Mouse (Mus musculus): ENCODE data around the gene Fbxl19.
A peak's percentile ranks its signal among the peaks of the same experiment; 100 is the strongest.

Fbxl19 gene

GRCm38 (mm10) chr7:127744366-127745045 lies at the start of gene Fbxl19:
Gene Fbxl19, plus strand, starts transcription at chr7:127744543.
- DNase-seq, result peak; percentile 88

DNA sequence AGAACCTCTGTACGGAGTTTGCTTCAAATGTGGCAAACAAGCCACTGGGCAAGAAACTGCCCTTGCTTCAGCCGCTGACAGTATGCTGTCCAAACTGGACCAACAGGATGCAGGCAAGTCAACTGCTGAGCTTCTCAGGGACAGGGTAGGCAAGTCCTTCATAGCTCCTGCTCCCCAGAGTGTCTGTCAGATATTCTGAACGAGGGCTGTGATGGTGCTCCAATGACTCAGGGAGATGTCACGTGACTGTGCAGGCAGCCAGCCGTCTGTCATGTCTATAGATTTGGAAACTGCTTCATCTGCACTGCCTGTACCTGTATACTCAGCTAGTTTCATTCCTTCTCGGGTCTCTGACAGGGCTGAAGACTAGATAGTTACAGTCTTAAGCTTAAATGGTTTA lies 45.4 kb upstream of the Fbxl19 start:
- no peak for DNase-seq

GRCm38 (mm10) chr7:127700712-127701331 lies 43.5 kb upstream of the Fbxl19 start:
- no peak for DNase-seq

DNA sequence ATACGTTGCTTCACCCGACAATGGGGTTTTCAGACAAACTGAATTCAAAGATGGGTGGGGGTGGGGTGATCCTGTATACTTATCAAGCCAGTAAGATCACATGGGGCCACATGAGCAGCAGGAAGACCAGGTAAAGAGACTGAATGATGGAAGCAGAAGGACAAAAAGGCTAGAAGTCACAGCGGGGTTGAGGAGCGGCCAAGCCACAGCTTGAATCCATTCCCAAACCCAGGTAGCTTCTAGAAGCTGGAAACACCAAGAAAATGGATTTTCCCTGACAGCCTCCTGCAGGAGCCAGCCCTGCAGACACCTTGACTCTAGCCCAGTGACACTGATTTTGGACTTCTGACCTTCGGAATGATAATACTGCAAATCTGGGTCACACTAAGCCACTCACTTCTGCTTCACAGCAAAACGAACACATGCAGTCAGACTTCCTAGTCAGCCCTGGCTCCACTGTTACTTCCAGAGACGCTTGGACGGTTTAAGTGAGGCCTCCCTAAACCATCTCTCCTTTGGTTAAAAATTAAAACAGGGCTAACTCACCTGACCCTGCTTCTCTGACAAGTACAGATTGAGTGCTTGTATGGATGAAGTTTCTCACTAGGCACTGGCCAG lies 40.7 kb upstream of the Fbxl19 start:
- no peak for DNase-seq

DNA sequence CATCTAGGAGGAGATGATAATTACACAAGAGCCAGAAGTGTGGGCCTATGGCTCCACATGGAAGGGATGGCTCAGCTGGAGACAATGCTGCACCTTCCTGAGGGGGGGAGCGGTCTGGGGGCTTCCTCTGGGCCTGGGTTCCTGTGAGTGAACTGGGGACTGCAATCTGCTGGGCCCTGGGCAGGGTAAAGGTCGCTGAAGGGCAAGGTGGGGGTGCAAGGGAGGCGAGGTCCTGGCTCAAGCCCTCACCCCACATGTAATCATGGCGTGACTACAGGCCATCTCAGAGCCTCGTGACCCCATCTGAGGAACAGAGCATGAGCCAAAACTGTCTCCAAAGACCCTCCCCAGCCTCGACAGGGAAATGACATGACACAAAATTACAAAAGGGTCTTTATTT lies 39.7 kb upstream of the Fbxl19 start:
- no peak for DNase-seq

DNA sequence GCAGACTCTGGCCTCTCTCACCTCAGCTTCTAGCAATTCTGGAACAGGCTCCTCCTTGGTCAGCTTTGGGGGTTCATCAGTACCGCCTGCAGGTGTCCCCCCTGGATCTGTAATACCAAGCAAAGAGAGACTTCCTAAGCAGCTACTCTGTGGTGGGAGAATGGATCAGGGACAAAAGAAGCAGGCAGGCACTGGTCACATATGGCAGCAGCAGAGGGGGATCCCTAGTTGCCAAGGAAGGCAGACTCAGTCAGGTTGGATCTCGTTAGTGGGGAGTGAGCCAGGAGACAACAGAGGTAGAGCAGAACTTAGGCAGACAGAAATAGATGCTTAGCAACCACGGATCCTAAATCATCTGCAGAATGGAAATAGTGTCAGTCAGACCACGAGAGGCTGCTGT lies 38.6 kb upstream of the Fbxl19 start:
- DNase-seq, result no peak

- DNase-seq, result no peak
Measured at GRCm38 (mm10) chr7:127707045-127707956, 37.0 kb upstream of the Fbxl19 start.

GRCm38 (mm10) chr7:127707957-127708206 lies 36.5 kb upstream of the Fbxl19 start:
- DNase-seq, result no peak

- DNase-seq, result peak; percentile 93
Measured at GRCm38 (mm10) chr7:127708207-127709078, 35.9 kb upstream of the Fbxl19 start, which contains the start of gene Bcl7c. Gene Bcl7c, minus strand, starts transcription at chr7:127708933.

DNA sequence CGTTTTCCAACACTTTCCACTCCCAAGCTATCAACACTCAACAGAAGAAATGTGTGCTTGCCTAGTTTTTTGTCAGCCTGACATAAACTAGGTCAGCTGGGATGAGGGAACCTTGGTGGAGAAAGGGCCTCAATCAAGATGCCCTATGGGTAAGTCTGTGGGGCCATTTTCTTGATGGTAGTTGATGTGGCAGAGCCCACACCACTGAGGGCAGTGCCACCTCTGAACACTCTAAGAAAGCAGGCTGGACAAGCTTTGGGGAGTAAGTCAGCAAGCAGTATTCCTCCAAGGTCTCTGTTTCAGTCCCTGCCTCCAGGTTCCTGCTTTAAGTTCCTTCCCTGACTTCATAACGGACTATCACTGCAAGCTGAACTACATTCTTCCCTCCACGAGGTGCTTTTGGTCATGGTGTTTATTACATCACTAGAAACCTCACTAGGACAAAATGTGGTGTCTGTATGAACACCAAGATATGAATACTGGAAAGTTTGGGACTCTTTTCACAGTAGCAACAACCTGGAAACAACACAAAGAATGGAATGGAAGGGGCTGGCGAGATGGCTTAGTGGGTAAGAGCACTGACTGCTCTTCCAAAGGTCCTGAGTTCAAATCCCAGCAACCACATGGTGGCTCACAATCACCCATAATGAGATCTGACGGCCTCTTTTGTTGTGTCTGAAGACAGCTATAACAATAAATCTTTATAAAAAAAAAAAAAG lies 34.9 kb upstream of the Fbxl19 start:
- DNase-seq, result no peak

GRCm38 (mm10) chr7:127711031-127711430 lies 33.3 kb upstream of the Fbxl19 start:
- no peak for DNase-seq

DNA sequence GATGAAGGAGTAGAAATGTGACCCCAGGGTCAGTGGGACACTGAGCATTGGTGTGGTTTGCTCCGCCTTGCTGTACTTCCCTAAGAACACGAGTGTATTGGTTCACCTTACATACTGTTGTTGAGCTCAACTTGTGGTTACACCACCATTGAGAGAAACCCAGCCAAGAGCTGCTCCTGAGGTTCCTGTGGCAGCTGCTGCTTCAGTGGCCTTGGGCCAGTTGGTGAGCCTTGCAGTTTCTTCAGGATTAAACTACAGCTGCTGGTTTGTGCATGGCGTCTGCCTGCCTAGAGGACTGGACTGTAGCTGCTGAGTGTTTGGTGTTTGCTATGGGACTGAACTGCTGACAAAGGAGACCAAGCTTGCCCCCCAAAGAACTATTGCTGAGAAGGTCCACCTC lies 32.9 kb upstream of the Fbxl19 start:
- DNase-seq, result peak; percentile 10

GRCm38 (mm10) chr7:127712461-127713385 lies 31.6 kb upstream of the Fbxl19 start, which contains the start of gene Ctf1:
Gene Ctf1, plus strand, starts transcription at chr7:127712736.
- DNase-seq, result peak; percentile 91

DNA sequence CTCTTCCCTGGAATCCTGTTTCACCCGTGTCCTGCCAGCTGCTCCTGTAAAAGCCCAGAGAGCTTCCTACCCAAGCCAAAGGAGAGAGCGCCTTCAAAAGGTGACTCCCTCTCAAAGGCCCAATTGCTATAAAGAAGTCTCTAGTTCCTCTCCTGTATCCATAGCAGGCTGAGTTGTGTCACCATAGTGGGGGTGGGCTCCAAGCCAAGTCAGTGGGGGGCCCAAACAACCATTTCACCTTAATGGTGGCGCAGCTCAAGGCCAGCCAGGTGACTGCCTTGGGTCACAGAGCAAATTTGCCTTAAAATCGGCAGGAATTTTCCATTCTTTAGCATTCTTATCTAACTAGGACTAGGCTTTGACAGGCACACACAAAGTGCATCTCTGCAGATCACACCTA lies 29.5 kb upstream of the Fbxl19 start:
- no peak for DNase-seq

DNA sequence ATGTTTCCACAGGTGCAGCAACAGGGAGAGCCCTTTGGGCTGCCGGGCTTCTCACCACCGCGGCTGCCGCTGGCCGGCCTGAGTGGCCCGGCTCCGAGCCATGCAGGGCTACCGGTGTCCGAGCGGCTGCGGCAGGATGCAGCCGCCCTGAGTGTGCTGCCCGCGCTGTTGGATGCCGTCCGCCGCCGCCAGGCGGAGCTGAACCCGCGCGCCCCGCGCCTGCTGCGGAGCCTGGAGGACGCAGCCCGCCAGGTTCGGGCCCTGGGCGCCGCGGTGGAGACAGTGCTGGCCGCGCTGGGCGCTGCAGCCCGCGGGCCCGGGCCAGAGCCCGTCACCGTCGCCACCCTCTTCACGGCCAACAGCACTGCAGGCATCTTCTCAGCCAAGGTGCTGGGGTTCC lies 27.4 kb upstream of the Fbxl19 start:
- peak; percentile 66 for DNase-seq

DNA sequence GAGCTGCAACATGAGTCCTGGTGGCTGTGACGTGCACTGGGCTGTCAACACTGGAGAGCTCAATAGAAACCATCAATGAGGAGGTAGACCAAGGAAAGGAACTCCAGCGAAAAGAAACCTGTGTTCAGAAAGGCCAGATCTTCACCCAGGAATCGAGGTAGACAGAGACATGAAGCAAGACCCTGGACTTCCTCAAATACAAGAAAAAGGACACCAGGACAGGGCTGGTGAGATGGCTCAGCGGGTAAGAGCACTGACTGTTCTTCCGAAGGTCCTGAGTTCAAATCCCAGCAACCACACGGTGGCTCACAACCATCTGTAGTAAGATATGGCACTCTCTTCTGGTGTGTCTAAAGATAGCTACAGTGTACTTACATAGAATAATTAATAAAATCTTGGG lies 26.0 kb upstream of the Fbxl19 start:
- DNase-seq, result no peak

DNA sequence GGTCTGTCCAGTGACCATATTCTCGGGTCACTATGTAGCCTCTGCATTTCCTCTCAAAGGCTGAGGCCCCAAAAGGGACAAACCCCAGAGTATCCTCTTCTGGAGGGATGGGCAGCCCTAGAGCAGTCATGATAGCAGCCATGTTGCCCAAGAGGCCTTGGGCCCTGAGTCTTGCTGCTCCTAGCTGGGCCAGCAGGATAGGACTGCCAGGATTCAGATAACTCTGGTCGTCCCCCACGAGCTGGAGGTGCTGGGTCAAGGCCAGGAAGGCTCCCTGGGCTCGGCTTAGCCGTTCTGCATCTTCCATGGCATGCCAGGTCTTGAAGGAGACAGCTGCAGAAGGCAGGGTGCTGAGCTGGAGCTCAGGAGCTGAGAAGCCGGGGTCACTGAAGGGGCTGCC lies 25.1 kb upstream of the Fbxl19 start:
- DNase-seq, result no peak

GRCm38 (mm10) chr7:127725490-127725889 lies 18.9 kb upstream of the Fbxl19 start:
- DNase-seq, result no peak

- no peak for DNase-seq
Measured at GRCm38 (mm10) chr7:127725924-127726323, 18.4 kb upstream of the Fbxl19 start.

DNA sequence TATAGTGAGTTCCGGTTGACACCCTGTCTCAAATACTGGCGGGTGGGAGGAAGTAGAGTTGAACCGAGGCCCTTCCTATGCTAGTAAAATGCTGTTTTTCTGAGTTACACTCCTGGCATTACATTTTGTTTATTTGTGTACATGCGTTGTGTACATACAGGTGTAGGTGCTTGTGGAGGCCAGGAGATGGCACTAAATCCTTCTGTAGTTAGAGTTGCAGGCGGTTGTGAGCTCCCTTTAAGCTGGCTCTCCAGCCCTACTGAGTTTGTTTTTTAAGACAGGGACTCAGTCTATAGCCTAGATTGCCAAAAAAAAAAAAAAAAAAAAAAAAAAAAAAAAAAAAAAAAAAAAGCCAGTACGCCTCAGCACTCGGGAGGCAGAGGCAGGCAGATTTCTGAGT lies 16.4 kb upstream of the Fbxl19 start:
- DNase-seq, result no peak

- no peak for DNase-seq
Measured at GRCm38 (mm10) chr7:127730170-127730569, 14.2 kb upstream of the Fbxl19 start.

All from lung, postnatal 36 days (tissue).